Mouse (Mus musculus): ENCODE results near the gene Zdhhc23.

GRCm38 (mm10) chr16:43973606-43974220 lies 5.9 kb downstream of the Zdhhc23 start:
- TF ChIP-seq MAX (IDR thresholded peaks at IDR 0.05; ENCODE audit: low read depth) (no peak), POLR2A (IDR thresholded peaks at IDR 0.05; ENCODE audit: insufficient read length, low read depth) (no peak), TCF12 (IDR thresholded peaks at IDR 0.05; ENCODE audit: insufficient read depth, poor library complexity, severe bottlenecking) (no peak), MYOD1 (IDR thresholded peaks at IDR 0.05; ENCODE audit: control insufficient read depth in 1 of 3, insufficient read length in 2 of 3, low read depth in 2 of 3) (no peak), USF1 (IDR thresholded peaks at IDR 0.05; ENCODE audit: low read depth) (no peak), MYOG (IDR thresholded peaks at IDR 0.05; ENCODE audit: control insufficient read depth in 1 of 3, insufficient read depth in 1 of 3, insufficient read length in 2 of 3, low read depth in 2 of 3) (no peak), E2F4 (IDR thresholded peaks at IDR 0.05; ENCODE audit: insufficient read depth) (no peak), CEBPB (IDR thresholded peaks at IDR 0.05; ENCODE audit: insufficient read depth, poor library complexity, severe bottlenecking) (no peak), SRF (IDR thresholded peaks at IDR 0.05; ENCODE audit: control insufficient read depth, insufficient read length, low read depth) (no peak), POLR2AphosphoS2 (IDR thresholded peaks at IDR 0.05; ENCODE audit: insufficient read length, low read depth) (no peak), REST (IDR thresholded peaks at IDR 0.05; ENCODE audit: insufficient read depth, insufficient read length) (no peak), TCF3 (IDR thresholded peaks at IDR 0.05; ENCODE audit: insufficient read length, low read depth) (no peak)
